Mouse (Mus musculus) stomach, embryonic 16.5 days (tissue): ENCODE measurements around the gene Sorcs1. TPM values are rescaled to one million over a fixed set of nuclear protein-coding genes. Genes with fewer than 3 reads are reported as not detected.

Source experiments
- ATAC-seq: fragments of 200-750 bp; cut with Nextera tagmentation; 2 replicates; pipeline ENCODE4 v1.8.0; 2017; ENCODE audit warnings: moderate number of reproducible peaks, moderate TSS enrichment; ENCODE audit not compliant: insufficient read depth, low FRiP score
- H3K27ac ChIP-seq: fragments of 300-500 bp; sonication (generic); 2 replicates; pipeline ENCODE4 v1.5.1; 2014; ENCODE audit warnings: low read length
- H3K27me3 ChIP-seq: fragments of 300-500 bp; sonication (generic); 2 replicates; pipeline ENCODE4 v1.6.1; 2014; ENCODE audit warnings: low read length, control low read depth, mixed read lengths; ENCODE audit not compliant: control insufficient read depth, insufficient read depth
- H3K36me3 ChIP-seq: fragments of 300-500 bp; sonication (generic); 2 replicates; pipeline ENCODE4 v1.6.1; 2014; ENCODE audit warnings: low read length; ENCODE audit not compliant: control insufficient read depth, insufficient read depth
- H3K4me1 ChIP-seq: fragments of 300-500 bp; sonication (generic); 2 replicates; pipeline ENCODE4 v1.6.1; 2014; ENCODE audit warnings: low read length, control low read depth, mixed read lengths; ENCODE audit not compliant: control insufficient read depth, insufficient read depth
- H3K4me2 ChIP-seq: fragments of 300-500 bp; sonication (generic); 2 replicates; pipeline ENCODE4 v1.6.1; 2014; ENCODE audit warnings: low read depth, low read length, mixed read lengths
- H3K4me3 ChIP-seq: fragments of 300-500 bp; sonication (generic); replicated peaks from 2 replicates; pipeline ENCODE4 v1.5.1; 2014; ENCODE audit warnings: mild to moderate bottlenecking, low read length
- H3K9ac ChIP-seq: fragments of 300-500 bp; sonication (generic); 2 replicates; pipeline ENCODE4 v1.6.1; 2014; ENCODE audit warnings: low read length
- H3K9me3 ChIP-seq: fragments of 300-500 bp; sonication (generic); replicated peaks from 2 replicates; pipeline ENCODE4 v1.6.1; 2016; ENCODE audit warnings: low read length, control low read depth; ENCODE audit not compliant: control insufficient read depth
- WGBS: fragments of 180-500 bp; shearing (Covaris S2); extraction: QIAGEN DNeasy Blood & Tissue Kit; methylation state at CpG from one replicate; pipeline ENCODE4 v1.1.7; 2014; 5-methylcytosine and 5-hydroxymethylcytosine counted together
- polyA plus RNA-seq: library from polyadenylated mRNA; unstranded; fragments of >200 nt; fragmentation: Nextera tagmentation; extraction: Ambion mirVana; gene quantifications from 2 replicates; pipeline ENCODE4 v1.2.1, GENCODE M21; 2015

The Sorcs1 gene
- polyA plus RNA-seq, 1 experiment from 2014 or later: 2.4 TPM

DNA sequence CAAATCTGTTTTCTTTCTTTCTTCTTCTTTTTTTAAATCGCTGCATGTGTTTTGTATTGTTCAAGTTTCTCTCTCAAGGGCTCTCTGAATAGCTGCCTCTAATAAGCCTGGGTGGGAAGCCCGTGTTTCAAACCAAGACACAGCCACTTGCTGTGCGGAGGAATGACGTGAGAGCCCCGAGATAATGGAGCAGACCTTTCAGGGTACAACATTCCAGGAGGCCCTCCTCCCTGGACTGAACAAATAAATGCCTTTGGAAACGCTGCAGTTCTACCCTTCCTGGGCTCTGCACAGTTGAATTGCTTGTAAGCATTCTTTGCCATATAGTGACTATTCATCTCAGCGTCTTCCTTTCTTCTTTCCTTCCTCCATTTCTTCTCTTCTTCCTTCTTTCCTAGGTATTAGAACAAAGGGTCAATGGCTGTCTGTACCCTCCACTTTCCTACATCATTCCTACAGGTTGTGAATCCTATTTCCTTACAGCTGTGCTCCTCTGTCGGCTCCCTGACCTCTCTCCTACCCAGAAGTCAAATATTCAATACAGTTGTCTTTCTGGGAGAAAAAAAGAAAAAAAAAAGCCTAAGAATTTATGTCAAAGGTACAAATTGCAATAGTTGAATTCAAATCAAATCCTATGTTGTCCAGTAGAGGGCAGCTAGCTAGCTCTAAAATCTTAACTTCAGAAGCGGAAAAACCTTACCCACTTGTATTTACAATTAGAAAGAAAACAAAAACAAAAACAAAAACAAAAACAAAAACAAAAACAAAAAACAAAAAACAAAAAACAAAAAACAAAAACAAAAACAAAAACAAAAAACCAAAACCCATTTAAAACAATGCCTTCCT, 315.6 kb downstream of the Sorcs1 start:
- H3K9ac ChIP-seq: no peak overlapping the region
- no peak overlapping the region for H3K4me3 ChIP-seq
- no peak overlapping the region for H3K27ac ChIP-seq
- ATAC-seq: no peak
- 37% methylated on average over 9 of the region's 9 CpGs for WGBS
- H3K27me3 ChIP-seq: no peaks in the 10 kb centered on the region
- H3K9me3 ChIP-seq: no peaks in the 10 kb centered on the region
- 0 out of 2 replicates have a peak, but pooled peaks cover 3% of the 10 kb centered on the region for H3K4me1 ChIP-seq
- no peak overlapping the region for H3K4me2 ChIP-seq
- no peaks in the 10 kb centered on the region for H3K36me3 ChIP-seq

- no peak for ATAC-seq
- 25% methylated on average over 2 of the region's 2 CpGs for WGBS
- H3K36me3 ChIP-seq: no peaks in the 10 kb centered on the region
Measured at GRCm38 (mm10) chr19:50358561-50358960, 319.9 kb downstream of the Sorcs1 start.

GRCm38 (mm10) chr19:50339211-50339610, 339.2 kb downstream of the Sorcs1 start:
- Histone ChIP-seq H3K4me2 (no peak overlapping the region), H3K9ac (no peak overlapping the region), H3K36me3 (no peaks in the 10 kb centered on the region), H3K4me1 (no peaks in the 10 kb centered on the region), H3K27ac (no peak overlapping the region), H3K27me3 (no peaks in the 10 kb centered on the region), H3K4me3 (no peak overlapping the region), H3K9me3 (no peaks in the 10 kb centered on the region)
- 91% methylated on average over 8 of the region's 8 CpGs for WGBS
- ATAC-seq: no peak

More at GRCm38 (mm10) chr19:50358561-50358960, 319.9 kb downstream of the Sorcs1 start:
- Histone ChIP-seq H3K9me3 (no peaks in the 10 kb centered on the region), H3K4me1 (0 out of 2 replicates have a peak, but pooled peaks cover 3% of the 10 kb centered on the region), H3K27ac (no peak overlapping the region), H3K4me2 (no peak overlapping the region), H3K4me3 (no peak overlapping the region), H3K9ac (no peak overlapping the region), H3K27me3 (no peaks in the 10 kb centered on the region)

DNA sequence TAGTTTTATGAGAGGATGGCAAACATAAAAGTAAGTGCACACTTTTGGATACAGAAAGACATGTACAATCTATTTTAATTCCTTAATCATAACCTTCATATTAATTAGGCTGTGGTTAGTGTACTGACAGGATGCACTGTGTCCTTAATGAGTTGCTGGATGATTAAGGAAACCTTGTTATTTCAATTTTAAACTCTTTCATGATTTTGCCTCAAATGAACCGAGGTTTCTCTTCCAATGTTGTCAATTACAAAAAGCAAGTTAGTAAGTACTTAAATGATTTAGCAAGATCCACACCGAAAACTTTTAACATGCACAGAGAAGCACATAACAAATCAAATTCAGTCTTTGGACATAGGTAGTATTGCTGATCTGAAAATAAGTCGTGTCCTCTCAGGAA, 341.7 kb downstream of the Sorcs1 start:
- H3K4me2 ChIP-seq: no peak overlapping the region
- no peak overlapping the region for H3K27ac ChIP-seq
- no peak overlapping the region for H3K4me3 ChIP-seq
- H3K36me3 ChIP-seq: no peaks in the 10 kb centered on the region
- H3K9me3 ChIP-seq: no peaks in the 10 kb centered on the region
- ATAC-seq: no peak
- H3K9ac ChIP-seq: no peak overlapping the region
- 74% methylated on average over 3 of the region's 3 CpGs for WGBS
- no peaks in the 10 kb centered on the region for H3K27me3 ChIP-seq
- H3K4me1 ChIP-seq: no peaks in the 10 kb centered on the region

DNA sequence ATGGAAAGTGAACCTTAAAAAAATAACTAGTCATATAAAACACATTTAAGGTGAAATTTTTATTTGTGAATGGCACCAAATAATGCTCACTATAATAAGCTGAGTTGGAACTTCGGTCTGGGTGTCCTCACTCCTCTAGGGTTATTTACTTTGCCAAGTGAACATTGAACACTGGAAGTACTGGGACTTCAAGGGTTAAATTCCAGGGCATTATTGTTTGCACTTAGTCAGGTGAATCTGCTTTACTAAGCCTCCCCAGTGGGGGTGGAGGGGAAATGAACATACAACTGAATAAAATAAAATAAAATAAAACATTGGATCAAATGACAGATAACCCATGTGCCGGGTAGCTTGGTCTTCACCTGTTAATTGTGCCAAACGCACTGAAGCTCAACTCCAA, 347.3 kb downstream of the Sorcs1 start:
- WGBS: 57% methylated on average over 3 of the region's 3 CpGs
- Histone ChIP-seq H3K9ac (no peak overlapping the region), H3K27me3 (no peaks in the 10 kb centered on the region), H3K36me3 (no peaks in the 10 kb centered on the region), H3K4me2 (no peak overlapping the region), H3K9me3 (no peaks in the 10 kb centered on the region), H3K27ac (no peak overlapping the region), H3K4me1 (no peaks in the 10 kb centered on the region), H3K4me3 (no peak overlapping the region)
- no peak for ATAC-seq

GRCm38 (mm10) chr19:50327804-50328203, 350.6 kb downstream of the Sorcs1 start:
- Histone ChIP-seq H3K36me3 (no peaks in the 10 kb centered on the region), H3K4me2 (no peak overlapping the region), H3K27ac (no peak overlapping the region), H3K4me1 (no peaks in the 10 kb centered on the region), H3K4me3 (no peak overlapping the region), H3K9me3 (no peaks in the 10 kb centered on the region), H3K9ac (no peak overlapping the region), H3K27me3 (no peaks in the 10 kb centered on the region)
- WGBS: 50% methylated on average over 8 of the region's 8 CpGs
- ATAC-seq: no peak

DNA sequence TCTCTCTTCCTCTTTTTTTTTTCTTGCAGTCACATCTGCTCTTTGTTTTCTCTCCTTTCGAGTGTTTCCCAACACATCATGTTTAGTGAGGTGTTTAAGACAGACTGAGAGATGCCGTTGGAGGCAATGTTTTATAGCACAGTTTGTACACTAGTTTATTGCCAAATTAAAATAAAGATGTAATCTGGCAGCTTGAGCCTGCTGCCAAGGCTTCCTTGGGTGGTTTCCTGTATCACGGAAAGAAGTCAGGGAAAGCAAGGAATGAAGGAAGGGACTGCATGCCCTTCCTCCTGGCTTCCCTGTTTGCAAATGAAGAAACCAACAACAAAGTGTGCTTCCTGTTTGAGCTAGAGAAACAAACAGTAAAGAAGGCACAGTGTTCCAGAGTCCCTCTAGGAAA, 352.3 kb downstream of the Sorcs1 start:
- no peak overlapping the region for H3K4me3 ChIP-seq
- H3K27ac ChIP-seq: no peak overlapping the region
- WGBS: 81% methylated on average over 3 of the region's 3 CpGs
- H3K4me2 ChIP-seq: no peak overlapping the region
- no peaks in the 10 kb centered on the region for H3K9me3 ChIP-seq
- H3K4me1 ChIP-seq: no peaks in the 10 kb centered on the region
- no peak overlapping the region for H3K9ac ChIP-seq
- ATAC-seq: no peak
- H3K27me3 ChIP-seq: no peaks in the 10 kb centered on the region
- no peaks in the 10 kb centered on the region for H3K36me3 ChIP-seq

GRCm38 (mm10) chr19:50325686-50326085, 352.8 kb downstream of the Sorcs1 start:
- Histone ChIP-seq H3K9me3 (no peaks in the 10 kb centered on the region), H3K9ac (no peak overlapping the region), H3K4me2 (no peak overlapping the region), H3K4me3 (no peak overlapping the region), H3K27me3 (no peaks in the 10 kb centered on the region), H3K36me3 (no peaks in the 10 kb centered on the region), H3K27ac (no peak overlapping the region), H3K4me1 (no peaks in the 10 kb centered on the region)
- no peak for ATAC-seq
- 90% methylated on average over 10 of the region's 10 CpGs for WGBS

- no peak overlapping the region for H3K9ac ChIP-seq
- no peak for ATAC-seq
- no peak overlapping the region for H3K27ac ChIP-seq
- no peaks in the 10 kb centered on the region for H3K9me3 ChIP-seq
- H3K4me1 ChIP-seq: no peaks in the 10 kb centered on the region
- H3K4me3 ChIP-seq: no peak overlapping the region
- H3K27me3 ChIP-seq: no peaks in the 10 kb centered on the region
- no peak overlapping the region for H3K4me2 ChIP-seq
- no peaks in the 10 kb centered on the region for H3K36me3 ChIP-seq
- WGBS: 82% methylated on average over 2 of the region's 2 CpGs
Measured at GRCm38 (mm10) chr19:50307046-50307445, 371.4 kb downstream of the Sorcs1 start.
